Mouse (Mus musculus): ENCODE data around the gene Btbd11. TPM values are rescaled to one million over a fixed set of nuclear protein-coding genes. Genes with fewer than 3 reads are reported as not detected.

Btbd11 gene
- polyA plus RNA-seq, 1 experiment from 2014 or later = 6.5 TPM

GRCm38 (mm10) chr10:85460736-85461135 is 74.1 kb downstream of the Btbd11 start:
- 94% methylated on average over 10 of the region's 10 CpGs for WGBS
- H3K4me1 ChIP-seq (replicated peaks; ENCODE audit: control insufficient read depth, insufficient read depth, low read length) = no peaks in the 10 kb centered on the region
- H3K27ac ChIP-seq (ENCODE audit: low read depth, low read length) = no peak overlapping the region
- no peaks in the 10 kb centered on the region for H3K36me3 ChIP-seq (ENCODE audit: control insufficient read depth, insufficient read depth, low read length)
- ATAC-seq (replicated peaks; ENCODE audit: low FRiP score) (no peak), DNase-seq (ENCODE audit: low spot score) (no peak)
- no peak overlapping the region for H3K4me2 ChIP-seq (ENCODE audit: low read depth, low read length, severe bottlenecking)
- no peak overlapping the region for H3K9ac ChIP-seq (ENCODE audit: low read length)
- H3K9me3 ChIP-seq (ENCODE audit: control insufficient read depth, low read length) = no peaks in the 10 kb centered on the region
- no peak overlapping the region for H3K4me3 ChIP-seq (ENCODE audit: low read depth, low read length)
- H3K27me3 ChIP-seq (ENCODE audit: control insufficient read depth, insufficient read depth, low read length) = no peaks in the 10 kb centered on the region

DNA sequence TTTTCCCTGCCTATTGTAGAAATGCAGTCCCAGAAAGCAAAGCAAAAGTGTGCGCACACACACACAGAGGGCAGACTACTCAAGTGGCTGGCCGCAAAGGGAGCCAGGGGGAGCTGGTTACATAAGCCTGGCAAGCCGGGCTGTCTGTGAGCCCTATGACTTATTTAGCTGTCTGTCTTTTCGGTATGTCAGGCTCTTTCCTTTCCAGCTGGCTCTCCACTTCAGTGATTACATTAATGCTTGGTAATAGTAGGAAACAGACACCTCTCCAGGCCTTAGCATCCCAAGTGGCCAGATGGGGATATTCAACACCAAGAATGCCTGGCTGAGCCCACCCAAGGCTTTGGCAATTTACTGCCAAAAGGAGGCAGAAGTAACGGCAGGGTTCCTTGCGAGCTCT is 77.5 kb downstream of the Btbd11 start:
- H3K36me3 ChIP-seq (ENCODE audit: control insufficient read depth, insufficient read depth, low read length) = no peaks in the 10 kb centered on the region
- no peaks in the 10 kb centered on the region for H3K4me1 ChIP-seq (replicated peaks; ENCODE audit: control insufficient read depth, insufficient read depth, low read length)
- 55% methylated on average over 6 of the region's 6 CpGs for WGBS
- H3K27me3 ChIP-seq (ENCODE audit: control insufficient read depth, insufficient read depth, low read length) = no peaks in the 10 kb centered on the region
- no peak for ATAC-seq (replicated peaks; ENCODE audit: low FRiP score)
- H3K9me3 ChIP-seq (ENCODE audit: control insufficient read depth, low read length) = no peaks in the 10 kb centered on the region
- DNase-seq (ENCODE audit: low spot score) = no peak
- no peak overlapping the region for H3K4me2 ChIP-seq (ENCODE audit: low read depth, low read length, severe bottlenecking)
- no peak overlapping the region for H3K4me3 ChIP-seq (ENCODE audit: low read depth, low read length)
- no peak overlapping the region for H3K27ac ChIP-seq (ENCODE audit: low read depth, low read length)
- no peak overlapping the region for H3K9ac ChIP-seq (ENCODE audit: low read length)

- Histone ChIP-seq H3K9ac (ENCODE audit: low read length) (no peak overlapping the region), H3K9me3 (ENCODE audit: control insufficient read depth, low read length) (no peaks in the 10 kb centered on the region), H3K27me3 (ENCODE audit: control insufficient read depth, insufficient read depth, low read length) (no peaks in the 10 kb centered on the region), H3K4me3 (ENCODE audit: low read depth, low read length) (no peak overlapping the region), H3K36me3 (ENCODE audit: control insufficient read depth, insufficient read depth, low read length) (no peaks in the 10 kb centered on the region), H3K27ac (ENCODE audit: low read depth, low read length) (no peak overlapping the region), H3K4me2 (ENCODE audit: low read depth, low read length, severe bottlenecking) (no peak overlapping the region), H3K4me1 (replicated peaks; ENCODE audit: control insufficient read depth, insufficient read depth, low read length) (no peaks in the 10 kb centered on the region)
- WGBS = 84% methylated on average over 13 of the region's 13 CpGs
- ATAC-seq (replicated peaks; ENCODE audit: low FRiP score) = no peak
- DNase-seq (ENCODE audit: low spot score) = no peak
Measured at GRCm38 (mm10) chr10:85465516-85466408, 79.1 kb downstream of the Btbd11 start.

- no peaks in the 10 kb centered on the region for H3K4me1 ChIP-seq (replicated peaks; ENCODE audit: control insufficient read depth, insufficient read depth, low read length)
- no peak overlapping the region for H3K9ac ChIP-seq (ENCODE audit: low read length)
- H3K27me3 ChIP-seq (ENCODE audit: control insufficient read depth, insufficient read depth, low read length) = no peaks in the 10 kb centered on the region
- H3K27ac ChIP-seq (ENCODE audit: low read depth, low read length) = no peak overlapping the region
- no peak for ATAC-seq (replicated peaks; ENCODE audit: low FRiP score)
- no peaks in the 10 kb centered on the region for H3K9me3 ChIP-seq (ENCODE audit: control insufficient read depth, low read length)
- 51% methylated on average over 8 of the region's 8 CpGs for WGBS
- no peak for DNase-seq (ENCODE audit: low spot score)
- no peak overlapping the region for H3K4me3 ChIP-seq (ENCODE audit: low read depth, low read length)
- H3K4me2 ChIP-seq (ENCODE audit: low read depth, low read length, severe bottlenecking) = no peak overlapping the region
- no peaks in the 10 kb centered on the region for H3K36me3 ChIP-seq (ENCODE audit: control insufficient read depth, insufficient read depth, low read length)
Measured at GRCm38 (mm10) chr10:85466409-85466761, 79.8 kb downstream of the Btbd11 start.

DNA sequence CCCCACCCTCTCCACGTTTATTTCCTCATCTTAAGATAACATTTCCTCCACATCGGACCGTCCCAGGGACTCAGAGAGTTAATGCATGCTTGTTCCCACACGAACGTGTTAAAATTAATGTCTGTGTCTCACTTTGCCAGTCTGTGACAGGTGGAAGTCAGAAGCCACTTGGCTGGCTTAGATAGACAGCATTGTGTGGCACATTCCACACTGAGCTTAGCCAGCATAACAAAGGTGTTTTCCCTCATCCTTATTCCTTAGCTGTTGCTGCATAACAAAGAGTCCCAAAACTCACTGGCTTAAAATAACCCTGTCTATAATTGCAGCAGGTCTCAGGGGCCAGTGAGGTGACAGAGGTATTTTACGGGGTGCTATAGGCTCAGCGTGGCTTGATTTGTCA is 80.8 kb downstream of the Btbd11 start:
- Histone ChIP-seq H3K4me3 (ENCODE audit: low read depth, low read length) (no peak overlapping the region), H3K27ac (ENCODE audit: low read depth, low read length) (no peak overlapping the region), H3K27me3 (ENCODE audit: control insufficient read depth, insufficient read depth, low read length) (no peaks in the 10 kb centered on the region), H3K4me1 (replicated peaks; ENCODE audit: control insufficient read depth, insufficient read depth, low read length) (no peaks in the 10 kb centered on the region), H3K9ac (ENCODE audit: low read length) (no peak overlapping the region), H3K36me3 (ENCODE audit: control insufficient read depth, insufficient read depth, low read length) (no peaks in the 10 kb centered on the region), H3K9me3 (ENCODE audit: control insufficient read depth, low read length) (no peaks in the 10 kb centered on the region), H3K4me2 (ENCODE audit: low read depth, low read length, severe bottlenecking) (no peak overlapping the region)
- WGBS = 65% methylated on average over 7 of the region's 7 CpGs
- ATAC-seq (replicated peaks; ENCODE audit: low FRiP score) = no peak
- DNase-seq (ENCODE audit: low spot score) = no peak

- Histone ChIP-seq H3K27ac (ENCODE audit: low read depth, low read length) (no peak overlapping the region), H3K9me3 (ENCODE audit: control insufficient read depth, low read length) (no peaks in the 10 kb centered on the region), H3K27me3 (ENCODE audit: control insufficient read depth, insufficient read depth, low read length) (no peaks in the 10 kb centered on the region), H3K4me3 (ENCODE audit: low read depth, low read length) (no peak overlapping the region), H3K4me2 (ENCODE audit: low read depth, low read length, severe bottlenecking) (no peak overlapping the region), H3K9ac (ENCODE audit: low read length) (no peak overlapping the region), H3K36me3 (ENCODE audit: control insufficient read depth, insufficient read depth, low read length) (no peaks in the 10 kb centered on the region), H3K4me1 (replicated peaks; ENCODE audit: control insufficient read depth, insufficient read depth, low read length) (no peaks in the 10 kb centered on the region)
- ATAC-seq (replicated peaks; ENCODE audit: low FRiP score) (no peak), DNase-seq (ENCODE audit: low spot score) (no peak)
- WGBS = 76% methylated on average over 4 of the region's 4 CpGs
Measured at GRCm38 (mm10) chr10:85468527-85468926, 81.9 kb downstream of the Btbd11 start.

- no peaks in the 10 kb centered on the region for H3K27me3 ChIP-seq (ENCODE audit: control insufficient read depth, insufficient read depth, low read length)
- WGBS = 37% methylated on average over 5 of the region's 5 CpGs
- no peaks in the 10 kb centered on the region for H3K36me3 ChIP-seq (ENCODE audit: control insufficient read depth, insufficient read depth, low read length)
- no peak overlapping the region for H3K4me3 ChIP-seq (ENCODE audit: low read depth, low read length)
- H3K27ac ChIP-seq (ENCODE audit: low read depth, low read length) = no peak overlapping the region
- no peaks in the 10 kb centered on the region for H3K4me1 ChIP-seq (replicated peaks; ENCODE audit: control insufficient read depth, insufficient read depth, low read length)
- DNase-seq (ENCODE audit: low spot score) = no peak
- H3K4me2 ChIP-seq (ENCODE audit: low read depth, low read length, severe bottlenecking) = no peak overlapping the region
- H3K9ac ChIP-seq (ENCODE audit: low read length) = no peak overlapping the region
- no peak for ATAC-seq (replicated peaks; ENCODE audit: low FRiP score)
- H3K9me3 ChIP-seq (ENCODE audit: control insufficient read depth, low read length) = no peaks in the 10 kb centered on the region
Measured at GRCm38 (mm10) chr10:85469341-85469740, 82.7 kb downstream of the Btbd11 start.

GRCm38 (mm10) chr10:85473265-85473664 is 86.7 kb downstream of the Btbd11 start:
- ATAC-seq (replicated peaks; ENCODE audit: low FRiP score) (no peak), DNase-seq (ENCODE audit: low spot score) (no peak)
- 87% methylated on average over 4 of the region's 4 CpGs for WGBS
- no peak overlapping the region for H3K4me3 ChIP-seq (ENCODE audit: low read depth, low read length)
- no peak overlapping the region for H3K4me2 ChIP-seq (ENCODE audit: low read depth, low read length, severe bottlenecking)
- no peaks in the 10 kb centered on the region for H3K36me3 ChIP-seq (ENCODE audit: control insufficient read depth, insufficient read depth, low read length)
- no peaks in the 10 kb centered on the region for H3K27me3 ChIP-seq (ENCODE audit: control insufficient read depth, insufficient read depth, low read length)
- H3K9ac ChIP-seq (ENCODE audit: low read length) = no peak overlapping the region
- no peaks in the 10 kb centered on the region for H3K4me1 ChIP-seq (replicated peaks; ENCODE audit: control insufficient read depth, insufficient read depth, low read length)
- no peaks in the 10 kb centered on the region for H3K9me3 ChIP-seq (ENCODE audit: control insufficient read depth, low read length)
- no peak overlapping the region for H3K27ac ChIP-seq (ENCODE audit: low read depth, low read length)

DNA sequence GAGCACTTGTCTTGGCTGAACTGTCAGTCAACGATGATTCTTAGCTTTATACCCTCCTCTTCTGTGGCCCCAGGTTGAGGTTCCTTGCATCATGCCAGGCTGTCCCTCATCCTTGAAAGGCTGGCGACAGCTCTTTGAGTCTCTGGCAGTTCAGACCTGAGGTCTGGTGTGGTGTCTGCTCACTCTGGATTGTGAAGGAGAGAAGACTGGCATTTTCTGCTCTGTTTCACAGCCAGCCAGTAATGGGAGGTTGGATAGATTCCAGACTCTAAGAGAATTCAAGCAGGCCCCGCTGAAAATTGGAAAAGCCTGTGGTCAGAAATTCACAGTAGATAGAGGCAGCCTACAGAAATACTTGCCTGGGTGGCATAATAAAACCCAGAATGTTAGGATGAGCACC is 87.3 kb downstream of the Btbd11 start:
- no peaks in the 10 kb centered on the region for H3K27me3 ChIP-seq (ENCODE audit: control insufficient read depth, insufficient read depth, low read length)
- 80% methylated on average over 3 of the region's 3 CpGs for WGBS
- H3K9ac ChIP-seq (ENCODE audit: low read length) = no peak overlapping the region
- no peak for DNase-seq (ENCODE audit: low spot score)
- H3K4me1 ChIP-seq (replicated peaks; ENCODE audit: control insufficient read depth, insufficient read depth, low read length) = no peaks in the 10 kb centered on the region
- H3K9me3 ChIP-seq (ENCODE audit: control insufficient read depth, low read length) = no peaks in the 10 kb centered on the region
- H3K27ac ChIP-seq (ENCODE audit: low read depth, low read length) = no peak overlapping the region
- no peak overlapping the region for H3K4me2 ChIP-seq (ENCODE audit: low read depth, low read length, severe bottlenecking)
- no peak for ATAC-seq (replicated peaks; ENCODE audit: low FRiP score)
- no peaks in the 10 kb centered on the region for H3K36me3 ChIP-seq (ENCODE audit: control insufficient read depth, insufficient read depth, low read length)
- H3K4me3 ChIP-seq (ENCODE audit: low read depth, low read length) = no peak overlapping the region

Measured in forebrain, embryonic 11.5 days (tissue).